Mouse (Mus musculus) heart, adult 2 months (tissue): Measurements from ENCODE around the gene Rnf130. TPM values are rescaled to one million over a fixed set of nuclear protein-coding genes. Genes with fewer than 3 reads are reported as not detected.
A peak's percentile ranks its signal among the peaks of the same experiment; 100 is the strongest.

ENCODE experiments used
- DNase-seq, 2 experiments: peaks; one replicate each; pipeline ENCODE4 v3.0.0; 2021
- H3K27ac ChIP-seq: fragments of 200-600 bp; 2 replicates; pipeline ENCODE4 v1.8.1; 2022
- H3K27me3 ChIP-seq: fragments of 200-500 bp; 2 replicates; pipeline ENCODE4 v1.6.1; 2012; ENCODE audit warnings: mild to moderate bottlenecking, low read length, inconsistent platforms, mixed read lengths; ENCODE audit not compliant: control insufficient read depth, insufficient read depth
- H3K36me3 ChIP-seq: fragments of 200-500 bp; 2 replicates; pipeline ENCODE4 v1.6.1; 2012; ENCODE audit warnings: low read length, inconsistent platforms; ENCODE audit not compliant: control insufficient read depth, insufficient read depth
- H3K4me1 ChIP-seq: fragments of 200-500 bp; 2 replicates; pipeline ENCODE4 v1.6.1; 2011; ENCODE audit warnings: low read length; ENCODE audit not compliant: control insufficient read depth, insufficient read depth
- H3K4me3 ChIP-seq: fragments of 200-600 bp; 2 replicates; pipeline ENCODE4 v1.8.1; 2022
- H3K79me2 ChIP-seq: fragments of 200-500 bp; replicated peaks from 2 replicates; pipeline ENCODE4 v1.6.1; 2012; ENCODE audit warnings: mild to moderate bottlenecking, inconsistent platforms, low read length, moderate library complexity, mixed read lengths; ENCODE audit not compliant: control insufficient read depth, insufficient read depth
- H3K9ac ChIP-seq: fragments of 200-500 bp; 2 replicates; pipeline ENCODE4 v1.6.1; 2012; ENCODE audit warnings: low read depth, mild to moderate bottlenecking, control low read depth, inconsistent platforms, low read length, mixed read lengths
- CTCF ChIP-seq: fragments of 200-600 bp; IDR thresholded peaks from 2 replicates; pipeline ENCODE4 v1.8.1; 2022; ENCODE audit warnings: antibody characterized with exemption, mild to moderate bottlenecking, moderate library complexity
- EP300 ChIP-seq: fragments of 200-500 bp; IDR thresholded peaks from 2 replicates; pipeline ENCODE4 v1.6.1; 2011; ENCODE audit warnings: low read depth, low read length, control low read depth; ENCODE audit not compliant: insufficient read depth
- POLR2A ChIP-seq: fragments of 200-500 bp; IDR thresholded peaks from 2 replicates; pipeline ENCODE4 v1.6.1; 2011; ENCODE audit warnings: mild to moderate bottlenecking, low read depth, low read length, control low read depth; ENCODE audit not compliant: insufficient read depth
- WGBS: fragments of 180-500 bp; shearing (Covaris S2); methylation state at CpG from one replicate; pipeline ENCODE4 v1.1.7; 2018; 5-methylcytosine and 5-hydroxymethylcytosine counted together
- intact Hi-C: fragments of 180-260 bp; cut with DNase I; formaldehyde crosslinking; loops from one replicate; pipeline ENCODE4 v1.15.1; 2025
- polyA plus RNA-seq: library from polyadenylated mRNA; depleted of rRNA; stranded (reverse); fragments of >200 nt; gene quantifications from 2 replicates; pipeline ENCODE4 v1.2.3, GENCODE M21; 2012
- total RNA-seq, 2 experiments: library from RNA; stranded (reverse); gene quantifications; 2 replicates each; pipeline ENCODE4 v1.2.3; 2021

Rnf130 gene
- total and polyA plus RNA-seq, 3 experiments = 26.6 to 53.2 (median 49.5) TPM

DNA sequence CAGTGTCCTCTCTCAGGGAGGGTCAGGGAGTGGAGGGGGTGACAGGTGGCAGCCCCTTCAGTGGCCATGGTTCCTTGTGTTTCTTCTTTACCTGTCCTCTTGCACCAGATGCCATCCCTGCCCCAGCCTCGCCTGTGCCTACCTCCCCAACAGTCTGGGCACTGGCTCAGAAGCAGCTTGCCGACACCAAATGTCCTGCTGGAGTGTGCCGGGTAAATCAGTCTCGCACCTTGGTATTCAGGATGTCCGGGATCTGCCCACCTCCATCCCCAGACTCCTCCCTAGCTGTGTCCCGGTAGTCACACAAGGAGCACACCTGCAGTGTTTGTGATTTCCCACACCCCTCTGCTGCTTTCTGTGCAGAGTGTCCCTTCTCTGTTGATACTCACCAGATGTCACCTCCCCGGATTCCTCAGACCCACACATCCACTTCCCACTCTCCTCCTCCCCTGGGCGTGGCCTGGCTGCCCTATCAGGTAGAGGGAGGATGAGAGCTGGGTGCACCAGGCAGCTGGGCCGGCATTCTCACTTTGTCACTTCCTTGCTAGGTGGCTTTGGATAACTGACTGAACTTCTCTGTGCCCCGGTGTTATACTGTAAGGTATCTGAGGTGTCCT, 113.2 kb downstream of the Rnf130 start:
- intact Hi-C loops = no loop called here
- Histone ChIP-seq H3K4me3 (no peak overlapping the region), H3K79me2 (no peaks in the 10 kb centered on the region), H3K27ac (no peak overlapping the region), H3K4me1 (peaks cover 6% of the 10 kb centered on the region), H3K27me3 (no peaks in the 10 kb centered on the region), H3K36me3 (no peaks in the 10 kb centered on the region), H3K9ac (no peak overlapping the region)
- WGBS = 67% methylated on average over 10 of the region's 10 CpGs
- TF ChIP-seq CTCF = no peak
- no peak for TF ChIP-seq EP300
- no peak for TF ChIP-seq POLR2A
- no peak for DNase-seq

GRCm38 (mm10) chr11:50139571-50139970, 114.4 kb downstream of the Rnf130 start:
- TF ChIP-seq CTCF (no peak), POLR2A (no peak), EP300 (no peak)
- Histone ChIP-seq H3K36me3 (no peaks in the 10 kb centered on the region), H3K27ac (no peak overlapping the region), H3K79me2 (no peaks in the 10 kb centered on the region), H3K4me3 (no peak overlapping the region), H3K9ac (no peak overlapping the region), H3K4me1 (peaks cover under 1% of the 10 kb centered on the region), H3K27me3 (no peaks in the 10 kb centered on the region)
- DNase-seq = no peak
- WGBS = 80% methylated on average over 7 of the region's 7 CpGs
- intact Hi-C loops = no loop called here

DNA sequence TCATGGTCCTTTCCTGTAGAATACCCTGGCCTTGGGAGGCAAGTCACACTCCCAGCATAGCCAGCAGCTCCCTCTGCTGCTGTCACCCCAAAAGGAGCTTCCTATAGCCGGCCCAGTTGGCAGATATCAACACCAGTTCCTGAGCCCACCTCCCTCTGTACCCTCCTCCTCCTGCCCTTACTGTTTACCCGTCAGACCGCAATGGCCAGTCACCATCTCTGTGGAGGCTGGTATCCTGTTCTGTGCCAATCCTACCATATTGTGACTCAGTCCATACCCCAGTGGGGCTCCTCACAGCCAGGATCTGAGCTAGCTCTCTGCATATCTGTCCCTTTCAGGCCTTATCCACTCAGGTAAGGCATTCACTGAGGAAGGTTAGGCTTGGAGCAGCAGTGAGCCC, 120.4 kb downstream of the Rnf130 start:
- DNase-seq = no peak
- TF ChIP-seq POLR2A (no peak), CTCF (no peak), EP300 (no peak)
- no peaks in the 10 kb centered on the region for H3K27me3 ChIP-seq
- H3K4me3 ChIP-seq = no peak overlapping the region
- no peaks in the 10 kb centered on the region for H3K79me2 ChIP-seq
- WGBS = 89% methylated on average over 3 of the region's 3 CpGs
- H3K9ac ChIP-seq = no peak overlapping the region
- no peak overlapping the region for H3K27ac ChIP-seq
- H3K4me1 ChIP-seq = peaks cover 19% of the 10 kb centered on the region
- H3K36me3 ChIP-seq = peaks cover 3% of the 10 kb centered on the region
- intact Hi-C loops = no loop called here

DNA sequence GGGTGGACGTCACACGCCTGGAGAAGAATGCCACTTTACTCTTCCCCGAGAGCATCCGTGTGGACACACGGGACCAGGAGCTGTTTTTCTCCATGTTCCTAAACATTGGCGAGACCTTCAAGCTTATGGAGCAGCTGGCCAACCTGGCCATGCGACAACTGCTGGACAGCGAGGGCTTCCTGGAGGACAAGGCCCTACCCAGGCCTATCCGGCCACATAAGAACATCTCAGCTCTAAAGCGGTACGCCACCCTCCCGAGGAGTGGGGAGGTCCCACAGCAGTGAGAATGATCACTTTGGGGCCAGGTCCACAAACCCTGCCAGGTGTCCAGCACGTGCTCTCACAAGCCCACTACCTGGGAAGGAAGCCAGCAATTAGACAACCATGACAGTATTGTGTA, 121.0 kb downstream of the Rnf130 start:
- no peak for DNase-seq
- no peak overlapping the region for H3K27ac ChIP-seq
- intact Hi-C loops = no loop called here
- H3K36me3 ChIP-seq = peaks cover 3% of the 10 kb centered on the region
- 94% methylated on average over 13 of the region's 13 CpGs for WGBS
- no peaks in the 10 kb centered on the region for H3K27me3 ChIP-seq
- no peak overlapping the region for H3K4me3 ChIP-seq
- H3K79me2 ChIP-seq = no peaks in the 10 kb centered on the region
- peaks cover 19% of the 10 kb centered on the region for H3K4me1 ChIP-seq
- TF ChIP-seq POLR2A (no peak), EP300 (no peak), CTCF (no peak)
- H3K9ac ChIP-seq = no peak overlapping the region

- H3K27ac ChIP-seq = peak overlapping the region; percentile 44
- no peaks in the 10 kb centered on the region for H3K27me3 ChIP-seq
- H3K4me3 ChIP-seq = no peak overlapping the region
- TF ChIP-seq POLR2A = peak; percentile 24; the same call in 1 of the 2 replicates
- TF ChIP-seq CTCF = no peak
- peak; percentile 89 for TF ChIP-seq EP300
- peaks cover 3% of the 10 kb centered on the region for H3K36me3 ChIP-seq
- peak in 1 of 2 experiments; percentile 78 for DNase-seq
- H3K4me1 ChIP-seq = peaks cover 19% of the 10 kb centered on the region
- 39% methylated on average over 9 of the region's 9 CpGs for WGBS
- H3K9ac ChIP-seq = no peak overlapping the region
- no peaks in the 10 kb centered on the region for H3K79me2 ChIP-seq
- intact Hi-C loops = no loop called here
These were observed 122.3 kb downstream of the Rnf130 start for GRCm38 (mm10) chr11:50147267-50147957.

- H3K9ac ChIP-seq = no peak overlapping the region
- TF ChIP-seq POLR2A (no peak), EP300 (no peak), CTCF (no peak)
- DNase-seq = no peak
- H3K36me3 ChIP-seq = peaks cover 3% of the 10 kb centered on the region
- H3K4me3 ChIP-seq = no peak overlapping the region
- WGBS = 90% methylated on average over 11 of the region's 11 CpGs
- no peaks in the 10 kb centered on the region for H3K27me3 ChIP-seq
- intact Hi-C loops = no loop called here
- H3K27ac ChIP-seq = peak overlapping the region; percentile 44
- H3K79me2 ChIP-seq = no peaks in the 10 kb centered on the region
- H3K4me1 ChIP-seq = peaks cover 19% of the 10 kb centered on the region
These were observed 122.9 kb downstream of the Rnf130 start for GRCm38 (mm10) chr11:50147958-50148476.
